Mouse (Mus musculus): ENCODE data around the gene Camk1d. TPM values are rescaled to one million over a fixed set of nuclear protein-coding genes. Genes with fewer than 3 reads are reported as not detected.

Gene Camk1d
- polyA plus RNA-seq, 1 experiment: 9.8 TPM

GRCm38 (mm10) chr2:5636801-5637742 is 77.2 kb downstream of the Camk1d start:
- WGBS: 87% methylated on average over 14 of the region's 14 CpGs
- TF ChIP-seq POLR2A (IDR thresholded peaks at IDR 0.05; ENCODE audit: borderline replicate concordance, control insufficient read depth, low read depth, low read length) (no peak), CTCF (IDR thresholded peaks at IDR 0.05; ENCODE audit: control insufficient read depth, insufficient read depth, low read length) (no peak)
- H3K27ac ChIP-seq (ENCODE audit: control insufficient read depth, insufficient read depth, low read depth, low read length, poor library complexity): no peak overlapping the region

DNA sequence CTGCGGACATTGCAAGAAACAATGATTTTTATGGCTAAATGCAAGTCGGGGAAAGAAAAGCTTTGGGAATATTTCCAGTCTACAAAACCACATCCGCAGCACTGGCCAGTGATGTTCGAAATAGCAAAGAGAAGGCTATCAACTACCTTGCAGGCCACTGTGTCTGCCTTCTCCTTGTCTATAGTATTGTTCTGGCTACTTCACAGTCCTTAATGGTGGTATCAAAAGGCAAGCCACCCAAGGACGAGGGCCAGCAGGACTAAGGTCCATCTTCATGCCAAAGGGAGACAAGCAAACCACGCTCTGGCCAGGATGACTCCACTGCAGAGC is 82.0 kb downstream of the Camk1d start:
- no peak overlapping the region for H3K4me3 ChIP-seq (replicated peaks; ENCODE audit: control insufficient read depth, low read depth, low read length)
- whole genome bisulfite sequencing: 85% methylated on average over 6 of the region's 6 CpGs
- TF ChIP-seq CTCF (IDR thresholded peaks at IDR 0.05; ENCODE audit: control insufficient read depth, insufficient read depth, low read length) (no peak), POLR2A (IDR thresholded peaks at IDR 0.05; ENCODE audit: borderline replicate concordance, control insufficient read depth, low read depth, low read length) (no peak)
- H3K4me1 ChIP-seq (ENCODE audit: control insufficient read depth, insufficient read depth, low read length): no peaks in the 10 kb centered on the region
- no peak overlapping the region for H3K27ac ChIP-seq (ENCODE audit: control insufficient read depth, insufficient read depth, low read depth, low read length, poor library complexity)

More at GRCm38 (mm10) chr2:5636801-5637742, 77.2 kb downstream of the Camk1d start:
- Histone ChIP-seq H3K4me1 (ENCODE audit: control insufficient read depth, insufficient read depth, low read length) (no peaks in the 10 kb centered on the region; the same call in 1 of the 2 replicates), H3K4me3 (replicated peaks; ENCODE audit: control insufficient read depth, low read depth, low read length) (no peak overlapping the region)

GRCm38 (mm10) chr2:5631676-5632354 is 82.5 kb downstream of the Camk1d start:
- Histone ChIP-seq H3K4me1 (ENCODE audit: control insufficient read depth, insufficient read depth, low read length) (no peaks in the 10 kb centered on the region), H3K27ac (ENCODE audit: control insufficient read depth, insufficient read depth, low read depth, low read length, poor library complexity) (no peak overlapping the region), H3K4me3 (replicated peaks; ENCODE audit: control insufficient read depth, low read depth, low read length) (no peak overlapping the region)
- TF ChIP-seq POLR2A (IDR thresholded peaks at IDR 0.05; ENCODE audit: borderline replicate concordance, control insufficient read depth, low read depth, low read length): no peak
- TF ChIP-seq CTCF (IDR thresholded peaks at IDR 0.05; ENCODE audit: control insufficient read depth, insufficient read depth, low read length): no peak
- 77% methylated on average over 11 of the region's 11 CpGs for WGBS

DNA sequence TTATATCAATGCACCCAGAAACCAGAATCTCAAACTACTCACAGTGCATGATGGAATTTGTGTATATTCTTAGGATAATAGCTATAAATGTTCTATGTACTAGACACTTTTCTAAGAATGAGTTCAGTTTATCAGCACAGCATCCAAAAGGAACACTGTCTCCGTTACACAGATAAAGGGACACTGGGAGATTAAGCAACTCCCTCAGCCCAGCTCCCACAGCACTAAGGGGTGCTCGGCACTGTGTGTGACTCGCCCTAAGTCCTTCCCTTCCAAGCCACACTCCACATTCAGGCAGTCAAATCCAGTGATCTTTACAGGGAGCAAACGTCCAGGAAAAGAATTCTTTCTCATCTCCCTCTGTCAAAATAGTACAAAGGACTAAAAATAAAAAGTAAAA is 83.6 kb downstream of the Camk1d start:
- WGBS: 59% methylated on average over 4 of the region's 4 CpGs
- Histone ChIP-seq H3K27ac (ENCODE audit: control insufficient read depth, insufficient read depth, low read depth, low read length, poor library complexity) (no peak overlapping the region), H3K4me1 (ENCODE audit: control insufficient read depth, insufficient read depth, low read length) (no peaks in the 10 kb centered on the region), H3K4me3 (replicated peaks; ENCODE audit: control insufficient read depth, low read depth, low read length) (no peak overlapping the region)
- TF ChIP-seq CTCF (IDR thresholded peaks at IDR 0.05; ENCODE audit: control insufficient read depth, insufficient read depth, low read length): no peak
- no peak for TF ChIP-seq POLR2A (IDR thresholded peaks at IDR 0.05; ENCODE audit: borderline replicate concordance, control insufficient read depth, low read depth, low read length)

GRCm38 (mm10) chr2:5624379-5624778 is 89.9 kb downstream of the Camk1d start:
- 67% methylated on average over 4 of the region's 4 CpGs for WGBS
- no peak overlapping the region for H3K4me3 ChIP-seq (replicated peaks; ENCODE audit: control insufficient read depth, low read depth, low read length)
- TF ChIP-seq CTCF (IDR thresholded peaks at IDR 0.05; ENCODE audit: control insufficient read depth, insufficient read depth, low read length): no peak
- no peak for TF ChIP-seq POLR2A (IDR thresholded peaks at IDR 0.05; ENCODE audit: borderline replicate concordance, control insufficient read depth, low read depth, low read length)

GRCm38 (mm10) chr2:5618361-5618896 is 95.9 kb downstream of the Camk1d start:
- H3K4me1 ChIP-seq (ENCODE audit: control insufficient read depth, insufficient read depth, low read length): peaks cover 3% of the 10 kb centered on the region
- WGBS: 87% methylated on average over 8 of the region's 8 CpGs
- H3K4me3 ChIP-seq (replicated peaks; ENCODE audit: control insufficient read depth, low read depth, low read length): no peak overlapping the region
- H3K27ac ChIP-seq (ENCODE audit: control insufficient read depth, insufficient read depth, low read depth, low read length, poor library complexity): no peak overlapping the region
- no peak for TF ChIP-seq CTCF (IDR thresholded peaks at IDR 0.05; ENCODE audit: control insufficient read depth, insufficient read depth, low read length)
- no peak for TF ChIP-seq POLR2A (IDR thresholded peaks at IDR 0.05; ENCODE audit: borderline replicate concordance, control insufficient read depth, low read depth, low read length)

More at GRCm38 (mm10) chr2:5624379-5624778, 89.9 kb downstream of the Camk1d start:
- Histone ChIP-seq H3K4me1 (ENCODE audit: control insufficient read depth, insufficient read depth, low read length) (no peaks in the 10 kb centered on the region), H3K27ac (ENCODE audit: control insufficient read depth, insufficient read depth, low read depth, low read length, poor library complexity) (no peak overlapping the region)

- TF ChIP-seq CTCF (IDR thresholded peaks at IDR 0.05; ENCODE audit: control insufficient read depth, insufficient read depth, low read length) (no peak), POLR2A (IDR thresholded peaks at IDR 0.05; ENCODE audit: borderline replicate concordance, control insufficient read depth, low read depth, low read length) (no peak)
- Histone ChIP-seq H3K4me1 (ENCODE audit: control insufficient read depth, insufficient read depth, low read length) (peaks cover 3% of the 10 kb centered on the region), H3K4me3 (replicated peaks; ENCODE audit: control insufficient read depth, low read depth, low read length) (no peak overlapping the region), H3K27ac (ENCODE audit: control insufficient read depth, insufficient read depth, low read depth, low read length, poor library complexity) (no peak overlapping the region)
- 47% methylated on average over 3 of the region's 3 CpGs for WGBS
These were observed 99.4 kb downstream of the Camk1d start for GRCm38 (mm10) chr2:5614896-5615295.

DNA sequence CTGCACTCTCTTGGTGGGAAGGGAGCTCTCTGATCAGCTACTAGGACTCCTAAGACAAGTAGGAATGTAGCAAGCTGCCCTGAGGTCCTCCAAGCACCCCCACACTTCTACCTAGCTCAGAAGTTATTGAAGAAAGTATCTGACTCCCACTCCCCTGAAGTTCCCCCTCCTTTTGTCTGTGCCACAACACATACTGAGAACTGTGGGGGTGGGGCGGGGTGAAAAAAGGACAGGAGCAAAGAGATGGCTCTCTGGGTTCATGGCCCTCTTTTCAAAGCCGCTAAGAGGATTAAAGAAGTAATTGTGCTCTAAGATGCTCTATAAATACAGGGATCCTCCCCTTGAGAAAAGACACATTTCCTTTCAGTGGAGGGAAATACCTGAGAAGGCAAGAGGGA is 100.0 kb downstream of the Camk1d start:
- 86% methylated on average over 2 of the region's 2 CpGs for WGBS
- H3K27ac ChIP-seq (ENCODE audit: control insufficient read depth, insufficient read depth, low read depth, low read length, poor library complexity): no peak overlapping the region
- no peak for TF ChIP-seq CTCF (IDR thresholded peaks at IDR 0.05; ENCODE audit: control insufficient read depth, insufficient read depth, low read length)
- no peak for TF ChIP-seq POLR2A (IDR thresholded peaks at IDR 0.05; ENCODE audit: borderline replicate concordance, control insufficient read depth, low read depth, low read length)
- H3K4me1 ChIP-seq (ENCODE audit: control insufficient read depth, insufficient read depth, low read length): peaks cover 3% of the 10 kb centered on the region
- H3K4me3 ChIP-seq (replicated peaks; ENCODE audit: control insufficient read depth, low read depth, low read length): no peak overlapping the region

Data from bone marrow, adult 2 months (tissue).